Mouse (Mus musculus): Measurements from ENCODE around the gene Nhlrc4. TPM values are rescaled to one million over a fixed set of nuclear protein-coding genes. Genes with fewer than 3 reads are reported as not detected.

Nhlrc4 gene
- total RNA-seq, 1 experiment from 2014 or later, result 0.15 TPM

- no peak for DNase-seq
Observed at GRCm38 (mm10) chr17:25958771-25959494, 14.2 kb upstream of the Nhlrc4 start.

- DNase-seq, result no peak
Observed at GRCm38 (mm10) chr17:25957586-25958051, 12.9 kb upstream of the Nhlrc4 start.

- DNase-seq, result no peak
Observed at GRCm38 (mm10) chr17:25956631-25957030, 11.9 kb upstream of the Nhlrc4 start.

- DNase-seq, result no peak
Observed at GRCm38 (mm10) chr17:25956201-25956600, 11.4 kb upstream of the Nhlrc4 start.

GRCm38 (mm10) chr17:25955736-25956135, 11.0 kb upstream of the Nhlrc4 start:
- DNase-seq, result no peak

GRCm38 (mm10) chr17:25954671-25955070, 9.9 kb upstream of the Nhlrc4 start:
- no peak for DNase-seq

- DNase-seq, result no peak
Observed at GRCm38 (mm10) chr17:25953161-25953560, 8.4 kb upstream of the Nhlrc4 start.

- DNase-seq, result peak; percentile 48
Observed at GRCm38 (mm10) chr17:25951803-25952623, 7.3 kb upstream of the Nhlrc4 start, which contains the start of gene A930017K11Rik. TSS of gene A930017K11Rik (minus strand) at chr17:25952565.

- no peak for DNase-seq
Observed at GRCm38 (mm10) chr17:25951225-25951802, 6.6 kb upstream of the Nhlrc4 start.

- DNase-seq, result no peak
Observed at GRCm38 (mm10) chr17:25950706-25951105, 5.9 kb upstream of the Nhlrc4 start.

- no peak for DNase-seq
Observed at GRCm38 (mm10) chr17:25949981-25950380, 5.2 kb upstream of the Nhlrc4 start.

GRCm38 (mm10) chr17:25948051-25948450, 3.3 kb upstream of the Nhlrc4 start:
- no peak for DNase-seq

GRCm38 (mm10) chr17:25947576-25947975, 2.8 kb upstream of the Nhlrc4 start:
- DNase-seq, result no peak

GRCm38 (mm10) chr17:25946891-25947290, 2.1 kb upstream of the Nhlrc4 start:
- DNase-seq, result no peak

GRCm38 (mm10) chr17:25946349-25946748, 1.6 kb upstream of the Nhlrc4 start:
- no peak for DNase-seq

- DNase-seq, result peak; percentile 65
Observed at GRCm38 (mm10) chr17:25945517-25946155, 875 bp upstream of the Nhlrc4 start.

GRCm38 (mm10) chr17:25943769-25944168, 992 bp downstream of the Nhlrc4 start:
- DNase-seq, result no peak

- DNase-seq, result no peak
Observed at GRCm38 (mm10) chr17:25943221-25943620, 1.5 kb downstream of the Nhlrc4 start.

GRCm38 (mm10) chr17:25942597-25943151, 2.1 kb downstream of the Nhlrc4 start:
- DNase-seq, result no peak

- DNase-seq, result peak; percentile 91
Observed at GRCm38 (mm10) chr17:25941511-25942241, 3.1 kb downstream of the Nhlrc4 start.

GRCm38 (mm10) chr17:25934526-25934925, 10.2 kb downstream of the Nhlrc4 start:
- peak; percentile 69 for DNase-seq
